Comparison of ENCODE assay signal across 28 mouse cellular contexts in the genomic region with DNA sequence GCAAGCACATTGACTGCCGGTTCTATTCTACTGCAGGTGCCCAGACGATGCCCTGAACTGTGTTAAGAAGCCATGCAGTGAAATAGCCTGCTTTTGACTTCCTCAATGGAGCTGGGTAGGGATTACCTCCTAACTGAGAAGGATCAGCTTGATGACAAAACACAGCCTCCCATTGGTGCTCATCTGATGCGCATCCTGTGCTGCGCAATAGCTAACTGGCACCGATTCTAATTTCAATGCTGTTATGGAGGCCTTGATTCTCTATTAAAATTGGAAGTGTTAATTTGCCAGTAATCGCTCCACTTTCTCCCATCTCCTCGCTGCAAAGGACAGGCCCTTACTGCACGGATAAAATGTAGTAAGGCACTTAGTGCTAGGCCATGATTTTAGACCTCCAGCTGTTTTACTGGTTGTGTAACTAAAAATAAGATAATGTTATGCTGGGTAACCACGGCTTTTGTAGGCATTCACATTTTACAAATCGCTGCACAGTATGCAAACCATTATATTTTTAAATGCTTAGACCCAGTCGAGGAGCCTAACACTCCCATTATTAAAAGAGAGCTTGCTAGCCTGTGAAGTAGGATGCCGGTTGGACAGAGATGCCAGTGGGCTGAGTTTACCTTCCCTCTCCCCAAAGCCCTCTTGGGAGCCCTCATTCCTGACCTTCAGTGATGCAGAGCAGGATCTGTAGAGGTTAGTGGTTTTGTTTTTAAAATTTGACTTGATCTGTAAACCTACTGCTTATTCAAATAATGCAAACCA.
DNase-seq lines count a peak whose midpoint lies in the region; ATAC-seq and TF ChIP-seq lines count a peak whose summit lies in the region.
"Had no signal": no experiment of that assay in that cellular context is flagged by ENCODE, and none has a peak within 500 bp of the region (broad histone marks: within the 10 kb centered on the region; RNA-seq: fewer than 3 reads in every experiment).

No protein-coding gene starts in this region.

- no peaks in the 10 kb centered on the region for H3K36me3 ChIP-seq in forebrain, postnatal 0 days (ENCODE audit: insufficient read depth)
- no peaks in the 10 kb centered on the region for H3K36me3 ChIP-seq in forebrain, embryonic 16.5 days (ENCODE audit: control insufficient read depth, insufficient read depth)
- no peaks in the 10 kb centered on the region for H3K36me3 ChIP-seq in midbrain, postnatal 0 days (ENCODE audit: insufficient read depth, low read length)
- H3K36me3 ChIP-seq in midbrain, embryonic 13.5 days = no peaks in the 10 kb centered on the region
- H3K36me3 ChIP-seq in neural tube, embryonic 15.5 days = no peaks in the 10 kb centered on the region
- H3K36me3 ChIP-seq: heart, embryonic 12.5 days; limb, embryonic 10.5 days; limb, embryonic 15.5 days; liver, embryonic 13.5 days; midbrain, embryonic 12.5 days had no signal

- H3K4me2 ChIP-seq in forebrain, postnatal 0 days (ENCODE audit: low read depth) = no peak overlapping the region
- no peak overlapping the region for H3K4me2 ChIP-seq in forebrain, embryonic 16.5 days (ENCODE audit: low read length)
- no peak overlapping the region for H3K4me2 ChIP-seq in midbrain, postnatal 0 days (ENCODE audit: low read depth, low read length, poor library complexity, severe bottlenecking)
- H3K4me2 ChIP-seq in midbrain, embryonic 13.5 days (replicated peaks) = no peak overlapping the region
- H3K4me2 ChIP-seq in neural tube, embryonic 15.5 days = no peak overlapping the region
- H3K4me2 ChIP-seq: heart, embryonic 12.5 days; limb, embryonic 15.5 days; liver, embryonic 13.5 days; midbrain, embryonic 12.5 days had no signal

- no peak overlapping the region for H3K27ac ChIP-seq in forebrain, postnatal 0 days (ENCODE audit: low read depth, low read length)
- H3K27ac ChIP-seq in forebrain, embryonic 16.5 days (ENCODE audit: low read length) = no peak overlapping the region
- H3K27ac ChIP-seq in midbrain, postnatal 0 days (ENCODE audit: low read depth, low read length) = no peak overlapping the region
- H3K27ac ChIP-seq in midbrain, embryonic 13.5 days = no peak overlapping the region
- no peak overlapping the region; the same call in 1 of the 2 replicates for H3K27ac ChIP-seq in neural tube, embryonic 15.5 days (replicated peaks)
- H3K27ac ChIP-seq: heart, adult 2 months; limb, embryonic 10.5 days; limb, embryonic 15.5 days; liver, embryonic 13.5 days; midbrain, embryonic 12.5 days; stomach, postnatal 0 days had no signal

- no peak overlapping the region for H3K9ac ChIP-seq in forebrain, postnatal 0 days
- H3K9ac ChIP-seq in forebrain, embryonic 16.5 days (replicated peaks; ENCODE audit: low read depth, low read length) = no peak overlapping the region
- no peak overlapping the region for H3K9ac ChIP-seq in midbrain, postnatal 0 days (replicated peaks; ENCODE audit: low read length, poor library complexity, severe bottlenecking)
- H3K9ac ChIP-seq in midbrain, embryonic 13.5 days (replicated peaks) = no peak overlapping the region
- no peak overlapping the region for H3K9ac ChIP-seq in neural tube, embryonic 15.5 days (replicated peaks)
- H3K9ac ChIP-seq: heart, embryonic 12.5 days; limb, embryonic 15.5 days; liver, embryonic 13.5 days; midbrain, embryonic 12.5 days had no signal

- 63% methylated on average over 12 of the region's 12 CpGs for WGBS in forebrain, postnatal 0 days
- 65% methylated on average over 12 of the region's 12 CpGs for WGBS in forebrain, embryonic 16.5 days
- WGBS in midbrain, postnatal 0 days = 69% methylated on average over 12 of the region's 12 CpGs
- WGBS in midbrain, embryonic 13.5 days = 68% methylated on average over 12 of the region's 12 CpGs
- 49% methylated on average over 12 of the region's 12 CpGs for WGBS in neural tube, embryonic 15.5 days

- ATAC-seq in forebrain, postnatal 0 days = peak; percentile 36; the same call in 1 of the 2 replicates
- no peak for ATAC-seq in forebrain, embryonic 16.5 days
- no peak for ATAC-seq in midbrain, postnatal 0 days (ENCODE audit: low FRiP score)
- no peak for ATAC-seq in midbrain, embryonic 13.5 days
- peak; percentile 59 for ATAC-seq in neural tube, embryonic 15.5 days (ENCODE audit: low FRiP score)
- ATAC-seq in activated CD4-positive, CD25-positive, alpha-beta regulatory T cell, adult 4 months = no peak
- ATAC-seq: lung, postnatal 0 days had no signal

- H3K4me1 ChIP-seq in forebrain, postnatal 0 days (ENCODE audit: insufficient read depth) = no peaks in the 10 kb centered on the region
- H3K4me1 ChIP-seq in forebrain, embryonic 16.5 days (replicated peaks; ENCODE audit: control insufficient read depth, insufficient read depth, low read length) = no peaks in the 10 kb centered on the region
- H3K4me1 ChIP-seq in midbrain, postnatal 0 days (ENCODE audit: insufficient read depth, low read length) = no peaks in the 10 kb centered on the region
- H3K4me1 ChIP-seq in midbrain, embryonic 13.5 days (replicated peaks) = no peaks in the 10 kb centered on the region
- H3K4me1 ChIP-seq in neural tube, embryonic 15.5 days = no peaks in the 10 kb centered on the region
- H3K4me1 ChIP-seq: heart, embryonic 12.5 days; limb, embryonic 10.5 days; limb, embryonic 15.5 days; liver, embryonic 13.5 days; megakaryocyte, embryonic 14.5 days; midbrain, embryonic 12.5 days had no signal

- H3K9me3 ChIP-seq in forebrain, postnatal 0 days (ENCODE audit: low read length) = no peaks in the 10 kb centered on the region
- H3K9me3 ChIP-seq in forebrain, embryonic 16.5 days (ENCODE audit: control insufficient read depth, low read length) = no peaks in the 10 kb centered on the region
- H3K9me3 ChIP-seq in midbrain, postnatal 0 days (ENCODE audit: low read length) = no peaks in the 10 kb centered on the region
- no peaks in the 10 kb centered on the region for H3K9me3 ChIP-seq in midbrain, embryonic 13.5 days
- H3K9me3 ChIP-seq in neural tube, embryonic 15.5 days (replicated peaks) = no peaks in the 10 kb centered on the region
- H3K9me3 ChIP-seq: heart, embryonic 12.5 days; limb, embryonic 10.5 days; limb, embryonic 15.5 days; liver, embryonic 13.5 days; megakaryocyte, embryonic 14.5 days had no signal

- H3K27me3 ChIP-seq in forebrain, postnatal 0 days (ENCODE audit: insufficient read depth, low read length) = no peaks in the 10 kb centered on the region
- no peaks in the 10 kb centered on the region for H3K27me3 ChIP-seq in forebrain, embryonic 16.5 days (replicated peaks; ENCODE audit: control insufficient read depth, insufficient read depth, low read length)
- no peaks in the 10 kb centered on the region for H3K27me3 ChIP-seq in midbrain, postnatal 0 days (ENCODE audit: insufficient read depth, low read length)
- H3K27me3 ChIP-seq in midbrain, embryonic 13.5 days = no peaks in the 10 kb centered on the region
- H3K27me3 ChIP-seq in neural tube, embryonic 15.5 days (replicated peaks) = no peaks in the 10 kb centered on the region
- H3K27me3 ChIP-seq: heart, embryonic 12.5 days; limb, embryonic 15.5 days; liver, embryonic 13.5 days; megakaryocyte, embryonic 14.5 days; midbrain, embryonic 12.5 days had no signal

- peak; percentile 7 for DNase-seq in forebrain, postnatal 0 days
- DNase-seq in midbrain, postnatal 0 days (ENCODE audit: low spot score) = peak; percentile 6
- DNase-seq in NIH3T3 (ENCODE audit: low read depth) = peak; percentile 17
- DNase-seq: adrenal gland, postnatal 25 days; B cell, adult 2 months; cerebellum, adult 2 months; cerebellum, postnatal 14 days; heart, adult 2 months; heart, postnatal 4 days; kidney, adult 2 months; kidney, postnatal 4 days; liver, embryonic 13.5 days; lung, adult 18-20 months; lung, postnatal 4 days; right cerebral cortex, postnatal 4 days; thymus, adult 18-20 months; thymus, postnatal 25 days had no signal

- TF ChIP-seq CTCF in forebrain, postnatal 0 days (IDR thresholded peaks at IDR 0.05; ENCODE audit: low read depth) = no peak
- no peak for TF ChIP-seq CTCF in midbrain, postnatal 0 days (IDR thresholded peaks at IDR 0.05)

- H3K4me3 ChIP-seq in forebrain, postnatal 0 days (ENCODE audit: low read depth, low read length) = no peak overlapping the region
- H3K4me3 ChIP-seq in forebrain, embryonic 16.5 days (replicated peaks; ENCODE audit: low read length) = no peak overlapping the region
- H3K4me3 ChIP-seq in midbrain, postnatal 0 days (ENCODE audit: low read depth, low read length) = no peak overlapping the region
- H3K4me3 ChIP-seq in midbrain, embryonic 13.5 days (replicated peaks) = no peak overlapping the region
- no peak overlapping the region for H3K4me3 ChIP-seq in neural tube, embryonic 15.5 days (replicated peaks)
- H3K4me3 ChIP-seq: heart, adult 2 months; heart, embryonic 12.5 days; limb, embryonic 10.5 days; limb, embryonic 15.5 days; liver, embryonic 13.5 days; megakaryocyte, embryonic 14.5 days; midbrain, embryonic 12.5 days had no signal

Comparison
In these comparisons a context has a peak if more than half of its experiments do, and no peak if none do; other contexts are left out.
1. ATAC-seq: peak in forebrain, postnatal 0 days (single experiment) and neural tube, embryonic 15.5 days (single experiment); none in forebrain, embryonic 16.5 days (single experiment), midbrain, postnatal 0 days (single experiment), midbrain, embryonic 13.5 days (single experiment) and activated CD4-positive, CD25-positive, alpha-beta regulatory T cell, adult 4 months (single experiment).
2. Peak in every context shown above with its lines, with median percentiles within 50 percentile points of each other: DNase-seq.